Mouse (Mus musculus) kidney, embryonic 14.5 days (tissue): ENCODE results near the gene Cfap74. TPM values are rescaled to one million over a fixed set of nuclear protein-coding genes. Genes with fewer than 3 reads are reported as not detected.
"Not testable (repeated sequence)": the region's sequence is repeated elsewhere in the genome, so short reads cannot be mapped to it uniquely, and the experiment has no call there.

Source experiments
- ATAC-seq: fragments of 200-750 bp; cut with Nextera tagmentation; 2 replicates; pipeline ENCODE4 v1.8.0; 2017; ENCODE audit warnings: moderate number of reproducible peaks, mild to moderate bottlenecking, moderate TSS enrichment, moderate library complexity; ENCODE audit not compliant: low FRiP score, low TSS enrichment
- H3K27ac ChIP-seq: fragments of 300-500 bp; sonication (generic); 2 replicates; pipeline ENCODE4 v1.5.1; 2014; ENCODE audit warnings: low read depth, mild to moderate bottlenecking, low read length, moderate library complexity, mixed read lengths
- H3K27me3 ChIP-seq: fragments of 300-500 bp; sonication (generic); 2 replicates; pipeline ENCODE4 v1.6.1; 2014; ENCODE audit warnings: mild to moderate bottlenecking, low read length; ENCODE audit not compliant: control insufficient read depth, insufficient read depth
- H3K36me3 ChIP-seq: fragments of 300-500 bp; sonication (generic); 2 replicates; pipeline ENCODE4 v1.6.1; 2014; ENCODE audit warnings: low read length, mixed read lengths; ENCODE audit not compliant: control insufficient read depth, insufficient read depth
- H3K4me1 ChIP-seq: fragments of 300-500 bp; sonication (generic); 2 replicates; pipeline ENCODE4 v1.6.1; 2014; ENCODE audit warnings: low read length, mixed read lengths; ENCODE audit not compliant: control insufficient read depth, insufficient read depth
- H3K4me2 ChIP-seq: fragments of 300-500 bp; sonication (generic); replicated peaks from 2 replicates; pipeline ENCODE4 v1.6.1; 2014; ENCODE audit warnings: low read depth, mild to moderate bottlenecking, low read length
- H3K4me3 ChIP-seq: fragments of 300-500 bp; sonication (generic); 2 replicates; pipeline ENCODE4 v1.5.1; 2014; ENCODE audit warnings: mild to moderate bottlenecking, low read length
- H3K9ac ChIP-seq: fragments of 300-500 bp; sonication (generic); 2 replicates; pipeline ENCODE4 v1.6.1; 2014; ENCODE audit warnings: low read depth, mild to moderate bottlenecking, low read length, moderate library complexity
- H3K9me3 ChIP-seq: fragments of 300-500 bp; sonication (generic); 2 replicates; pipeline ENCODE4 v1.6.1; 2016; ENCODE audit warnings: low read length; ENCODE audit not compliant: control insufficient read depth
- WGBS: fragments of 180-500 bp; shearing (Covaris S2); extraction: QIAGEN DNeasy Blood & Tissue Kit; methylation state at CpG from one replicate; pipeline ENCODE4 v1.1.7; 2014; 5-methylcytosine and 5-hydroxymethylcytosine counted together
- polyA plus RNA-seq: library from polyadenylated mRNA; unstranded; fragments of >200 nt; fragmentation: Nextera tagmentation; extraction: Ambion mirVana; gene quantifications from 2 replicates; pipeline ENCODE4 v1.2.1, GENCODE M21; 2014

Gene Cfap74
- polyA plus RNA-seq, 1 experiment from 2014 or later = 2.3 TPM

- 80% methylated on average over 16 of the region's 16 CpGs for WGBS
- H3K9ac ChIP-seq = no peak overlapping the region
Observed at GRCm38 (mm10) chr4:155470263-155470953, 61.4 kb downstream of the Cfap74 start.

GRCm38 (mm10) chr4:155470997-155471396 is 62.0 kb downstream of the Cfap74 start:
- Histone ChIP-seq H3K9ac (no peak overlapping the region), H3K4me2 (no peak overlapping the region), H3K27me3 (no peaks in the 10 kb centered on the region), H3K4me3 (no peak overlapping the region), H3K4me1 (no peaks in the 10 kb centered on the region), H3K36me3 (no peaks in the 10 kb centered on the region), H3K27ac (no peak overlapping the region), H3K9me3 (no peaks in the 10 kb centered on the region)
- 85% methylated on average over 7 of the region's 7 CpGs for WGBS
- ATAC-seq = no peak

More at GRCm38 (mm10) chr4:155470263-155470953, 61.4 kb downstream of the Cfap74 start:
- Histone ChIP-seq H3K27me3 (no peaks in the 10 kb centered on the region), H3K4me2 (no peak overlapping the region), H3K27ac (no peak overlapping the region), H3K36me3 (no peaks in the 10 kb centered on the region), H3K9me3 (no peaks in the 10 kb centered on the region), H3K4me1 (no peaks in the 10 kb centered on the region), H3K4me3 (no peak overlapping the region)
- no peak for ATAC-seq

GRCm38 (mm10) chr4:155471406-155471805 is 62.4 kb downstream of the Cfap74 start:
- no peaks in the 10 kb centered on the region for H3K9me3 ChIP-seq
- no peak overlapping the region for H3K4me3 ChIP-seq
- H3K4me2 ChIP-seq = no peak overlapping the region
- no peak overlapping the region for H3K9ac ChIP-seq
- no peaks in the 10 kb centered on the region for H3K36me3 ChIP-seq
- H3K4me1 ChIP-seq = no peaks in the 10 kb centered on the region
- 92% methylated on average over 7 of the region's 7 CpGs for WGBS
- no peak for ATAC-seq
- no peaks in the 10 kb centered on the region for H3K27me3 ChIP-seq
- no peak overlapping the region for H3K27ac ChIP-seq

GRCm38 (mm10) chr4:155472716-155473290 is 63.8 kb downstream of the Cfap74 start:
- H3K9me3 ChIP-seq = no peaks in the 10 kb centered on the region
- H3K4me3 ChIP-seq = no peak overlapping the region
- H3K4me2 ChIP-seq = no peak overlapping the region
- H3K9ac ChIP-seq = no peak overlapping the region
- no peak for ATAC-seq
- 73% methylated on average over 3 of the region's 3 CpGs for WGBS
- no peaks in the 10 kb centered on the region for H3K27me3 ChIP-seq
- H3K27ac ChIP-seq = no peak overlapping the region
- H3K4me1 ChIP-seq = no peaks in the 10 kb centered on the region
- H3K36me3 ChIP-seq = no peaks in the 10 kb centered on the region

GRCm38 (mm10) chr4:155473319-155473718 is 64.3 kb downstream of the Cfap74 start:
- no peaks in the 10 kb centered on the region for H3K9me3 ChIP-seq
- H3K4me2 ChIP-seq = no peak overlapping the region
- no peaks in the 10 kb centered on the region for H3K36me3 ChIP-seq
- no peaks in the 10 kb centered on the region for H3K4me1 ChIP-seq
- 65% methylated on average over 5 of the region's 5 CpGs for WGBS
- no peaks in the 10 kb centered on the region for H3K27me3 ChIP-seq
- H3K27ac ChIP-seq = no peak overlapping the region
- H3K9ac ChIP-seq = no peak overlapping the region
- no peak for ATAC-seq
- H3K4me3 ChIP-seq = no peak overlapping the region

GRCm38 (mm10) chr4:155473796-155474195 is 64.8 kb downstream of the Cfap74 start:
- ATAC-seq, H3K4me1 ChIP-seq, H3K27me3 ChIP-seq, H3K4me3 ChIP-seq, H3K36me3 ChIP-seq, H3K9me3 ChIP-seq, H3K27ac ChIP-seq, H3K9ac ChIP-seq, H3K4me2 ChIP-seq: not testable (repeated sequence)
- WGBS = 56% methylated on average over 2 of the region's 2 CpGs

GRCm38 (mm10) chr4:155481381-155482124 is 72.6 kb downstream of the Cfap74 start:
- ATAC-seq = peak; percentile 77
- WGBS = 21% methylated on average over 28 of the region's 28 CpGs

GRCm38 (mm10) chr4:155482125-155482480 is 73.1 kb downstream of the Cfap74 start:
- Histone ChIP-seq H3K9me3 (no peaks in the 10 kb centered on the region), H3K4me1 (peaks cover 10% of the 10 kb centered on the region; the same call in 1 of the 2 replicates), H3K36me3 (no peaks in the 10 kb centered on the region), H3K27ac (no peak overlapping the region), H3K4me2 (no peak overlapping the region), H3K9ac (no peak overlapping the region), H3K27me3 (0 out of 2 replicates have a peak, but pooled peaks cover 2% of the 10 kb centered on the region), H3K4me3 (no peak overlapping the region)
- WGBS = 92% methylated on average over 6 of the region's 6 CpGs
- no peak for ATAC-seq

More at GRCm38 (mm10) chr4:155481381-155482124, 72.6 kb downstream of the Cfap74 start:
- Histone ChIP-seq H3K9ac (no peak overlapping the region), H3K36me3 (no peaks in the 10 kb centered on the region), H3K9me3 (no peaks in the 10 kb centered on the region), H3K27ac (no peak overlapping the region), H3K4me1 (peaks cover 6% of the 10 kb centered on the region; the same call in 1 of the 2 replicates), H3K4me2 (peak overlapping the region; percentile 32; the same call in 1 of the 2 replicates), H3K27me3 (0 out of 2 replicates have a peak, but pooled peaks cover 2% of the 10 kb centered on the region), H3K4me3 (peak overlapping the region; percentile 2; the same call in 1 of the 2 replicates)
